Mouse (Mus musculus) left cerebral cortex, postnatal 10 days (tissue): ENCODE measurements around the gene Dab2. TPM values are rescaled to one million over a fixed set of nuclear protein-coding genes. Genes with fewer than 3 reads are reported as not detected.

Source experiments
- DNase-seq, 2 experiments: peaks; one replicate each; pipeline ENCODE4 v3.0.0; 2021 to 2022; ENCODE audit warnings: low spot score in 2 of 2, mixed read lengths in 1 of 2; ENCODE audit errors: extremely low spot score in 1 of 2
- intact Hi-C: fragments of 180-260 bp; cut with DNase I; formaldehyde crosslinking; loops from one replicate; pipeline ENCODE4 v1.15.1; 2025
- total RNA-seq, 2 experiments: library from RNA; stranded (reverse); gene quantifications; 2 replicates each; pipeline ENCODE4 v1.2.3; 2021

Gene Dab2
- total RNA-seq, 2 experiments from 2014 or later, result 17.0 to 26.1 TPM

GRCm38 (mm10) chr15:6321263-6321662 lies 21.7 kb downstream of the Dab2 start:
- no peak for DNase-seq
- intact Hi-C loops, result no loop called here

GRCm38 (mm10) chr15:6322311-6322710 lies 22.7 kb downstream of the Dab2 start:
- intact Hi-C loops, result no loop called here
- DNase-seq, result no peak

GRCm38 (mm10) chr15:6323577-6323976 lies 24.0 kb downstream of the Dab2 start:
- intact Hi-C loops, result no loop called here
- DNase-seq, result peak in 1 of 2 experiments; percentile 29

GRCm38 (mm10) chr15:6325443-6325842 lies 25.9 kb downstream of the Dab2 start:
- intact Hi-C loops, result no loop called here
- DNase-seq, result no peak

GRCm38 (mm10) chr15:6326011-6326410 lies 26.4 kb downstream of the Dab2 start:
- intact Hi-C loops, result no loop called here
- no peak for DNase-seq

GRCm38 (mm10) chr15:6331380-6331779 lies 31.8 kb downstream of the Dab2 start:
- intact Hi-C loops, result no loop called here
- no peak for DNase-seq

GRCm38 (mm10) chr15:6334664-6335206 lies 35.1 kb downstream of the Dab2 start:
- no peak for DNase-seq
- intact Hi-C loops, result no loop called here

- intact Hi-C loops, result no loop called here
- DNase-seq, result no peak
Measured at GRCm38 (mm10) chr15:6339767-6340166, 40.2 kb downstream of the Dab2 start.

GRCm38 (mm10) chr15:6340347-6340746 lies 40.8 kb downstream of the Dab2 start:
- DNase-seq, result no peak

GRCm38 (mm10) chr15:6341427-6341826 lies 41.8 kb downstream of the Dab2 start:
- DNase-seq, result no peak
- intact Hi-C loops, result no loop called here

More at GRCm38 (mm10) chr15:6340347-6340746, 40.8 kb downstream of the Dab2 start:
- intact Hi-C loops, result no loop called here

GRCm38 (mm10) chr15:6353901-6354300 lies 54.3 kb downstream of the Dab2 start:
- intact Hi-C loops, result no loop called here
- no peak for DNase-seq

- no peak for DNase-seq
Measured at GRCm38 (mm10) chr15:6359859-6360258, 60.3 kb downstream of the Dab2 start.

GRCm38 (mm10) chr15:6369974-6370373 lies 70.4 kb downstream of the Dab2 start:
- no peak for DNase-seq
- intact Hi-C loops, result no loop called here

More at GRCm38 (mm10) chr15:6359859-6360258, 60.3 kb downstream of the Dab2 start:
- intact Hi-C loops, result no loop called here

GRCm38 (mm10) chr15:6371486-6371885 lies 71.9 kb downstream of the Dab2 start:
- no peak for DNase-seq
- intact Hi-C loops, result no loop called here

- DNase-seq, result no peak
- intact Hi-C loops, result no loop called here
Measured at GRCm38 (mm10) chr15:6375016-6375415, 75.4 kb downstream of the Dab2 start.

GRCm38 (mm10) chr15:6376001-6376400 lies 76.4 kb downstream of the Dab2 start:
- intact Hi-C loops, result no loop called here
- DNase-seq, result no peak

- no peak for DNase-seq
- intact Hi-C loops, result no loop called here
Measured at GRCm38 (mm10) chr15:6376785-6377184, 77.2 kb downstream of the Dab2 start.

- intact Hi-C loops, result no loop called here
- DNase-seq, result no peak
Measured at GRCm38 (mm10) chr15:6384027-6384426, 84.4 kb downstream of the Dab2 start.

GRCm38 (mm10) chr15:6385241-6385640 lies 85.7 kb downstream of the Dab2 start:
- DNase-seq, result no peak
- intact Hi-C loops, result no loop called here

- peak; percentile 64 to 92 for DNase-seq
- intact Hi-C loops, result loop anchor here (2.0 kb wide), 1 partner anchor 148 kb away; no protein-coding TSS in a partner anchor
Measured at GRCm38 (mm10) chr15:6386159-6386951, 86.8 kb downstream of the Dab2 start.
